Mouse (Mus musculus) ES-Bruce4 (cell line): ENCODE measurements around the gene F2rl3.

Source experiments
- CTCF ChIP-seq: IDR thresholded peaks from one replicate; pipeline ENCODE4 v1.8.1; 2011; ENCODE audit warnings: low read depth, low read length
- EP300 ChIP-seq: IDR thresholded peaks from 2 replicates; pipeline ENCODE4 v1.6.1; 2011; ENCODE audit warnings: low read depth, low read length; ENCODE audit not compliant: insufficient read depth
- POLR2A ChIP-seq: IDR thresholded peaks from one replicate; pipeline ENCODE4 v1.8.1; 2011; ENCODE audit warnings: low read length; ENCODE audit not compliant: insufficient read depth

- TF ChIP-seq POLR2A (no peak), CTCF (no peak), EP300 (no peak)
Observed at GRCm38 (mm10) chr8:72723651-72724001, 38.1 kb upstream of the F2rl3 start.
